Mouse (Mus musculus): ENCODE data around the gene Trim7.

DNA sequence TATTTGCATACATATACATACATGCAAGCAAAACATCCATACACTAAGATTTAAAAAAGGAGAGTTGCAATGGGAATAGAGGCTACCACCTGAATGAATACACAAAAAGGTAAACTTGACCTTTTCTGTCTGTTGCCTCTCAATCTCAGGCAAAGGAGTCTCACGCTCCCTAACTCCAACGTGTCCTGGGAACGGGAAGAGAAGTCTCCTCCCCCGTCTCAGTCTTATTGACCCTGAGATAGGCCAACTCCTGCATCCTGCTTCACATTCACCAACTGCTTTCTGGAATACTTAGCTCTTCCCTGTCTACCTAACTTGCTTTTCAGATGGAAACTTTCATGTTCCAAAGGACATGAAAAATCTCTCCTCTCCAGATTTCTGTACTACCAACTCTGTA lies 16.5 kb upstream of the Trim7 start:
- TF ChIP-seq GATA1 (IDR thresholded peaks at IDR 0.05; ENCODE audit: low read length) (no peak), TAL1 (IDR thresholded peaks at IDR 0.05; ENCODE audit: low read length) (no peak)

Measured in erythroblast, embryonic 14.5 days (primary cell).